Mouse (Mus musculus): Measurements from ENCODE around the gene Prok1. TPM values are rescaled to one million over a fixed set of nuclear protein-coding genes. Genes with fewer than 3 reads are reported as not detected.

Gene Prok1
- total and polyA plus RNA-seq, 3 experiments = 0.04 to 0.11 TPM; not detected in 1

GRCm38 (mm10) chr3:107257924-107258323, 18.4 kb upstream of the Prok1 start:
- Histone ChIP-seq H3K4me1 (ENCODE audit: insufficient read depth, low read depth, low read length) (no peaks in the 10 kb centered on the region), H3K9me3 (replicated peaks) (no peaks in the 10 kb centered on the region), H3K27me3 (ENCODE audit: insufficient read depth, low read length) (peaks cover 21% of the 10 kb centered on the region), H3K36me3 (replicated peaks) (no peaks in the 10 kb centered on the region), H3K4me3 (ENCODE audit: low read depth, low read length) (no peak overlapping the region)
- ATAC-seq (ENCODE audit: extremely low read depth, insufficient number of reproducible peaks, low FRiP score, poor library complexity, severe bottlenecking) (no peak), DNase-seq (ENCODE audit: low spot score) (no peak)
- no peak for TF ChIP-seq POLR2AphosphoS5 (IDR thresholded peaks at IDR 0.05; ENCODE audit: insufficient replicate concordance, low read depth, low read length)
- no peak for TF ChIP-seq TAL1 (conservative IDR thresholded peaks at IDR 0.05; ENCODE audit: low read depth, low read length)
- no peak for TF ChIP-seq GATA1 (IDR thresholded peaks at IDR 0.05; ENCODE audit: borderline replicate concordance, low read length)
- TF ChIP-seq GATA2 (IDR thresholded peaks at IDR 0.05; ENCODE audit: borderline replicate concordance, low read depth, low read length) = no peak
- TF ChIP-seq CTCF (IDR thresholded peaks at IDR 0.05; ENCODE audit: low read depth, low read length) = no peak

- no peaks in the 10 kb centered on the region for H3K9me3 ChIP-seq (replicated peaks)
- no peak for TF ChIP-seq GATA1 (IDR thresholded peaks at IDR 0.05; ENCODE audit: borderline replicate concordance, low read length)
- no peak for TF ChIP-seq GATA2 (IDR thresholded peaks at IDR 0.05; ENCODE audit: borderline replicate concordance, low read depth, low read length)
- no peak for TF ChIP-seq TAL1 (conservative IDR thresholded peaks at IDR 0.05; ENCODE audit: low read depth, low read length)
- TF ChIP-seq POLR2AphosphoS5 (IDR thresholded peaks at IDR 0.05; ENCODE audit: insufficient replicate concordance, low read depth, low read length) = no peak
- TF ChIP-seq CTCF (IDR thresholded peaks at IDR 0.05; ENCODE audit: low read depth, low read length) = no peak
- H3K4me1 ChIP-seq (ENCODE audit: insufficient read depth, low read depth, low read length) = no peaks in the 10 kb centered on the region
- DNase-seq (ENCODE audit: low spot score) = no peak
- no peak overlapping the region for H3K4me3 ChIP-seq (ENCODE audit: low read depth, low read length)
- H3K36me3 ChIP-seq (replicated peaks) = no peaks in the 10 kb centered on the region
- no peak for ATAC-seq (ENCODE audit: extremely low read depth, insufficient number of reproducible peaks, low FRiP score, poor library complexity, severe bottlenecking)
- peaks cover 22% of the 10 kb centered on the region for H3K27me3 ChIP-seq (ENCODE audit: insufficient read depth, low read length)
Measured at GRCm38 (mm10) chr3:107256724-107257123, 17.2 kb upstream of the Prok1 start.

- ATAC-seq (ENCODE audit: extremely low read depth, insufficient number of reproducible peaks, low FRiP score, poor library complexity, severe bottlenecking) (no peak), DNase-seq (ENCODE audit: low spot score) (no peak)
- TF ChIP-seq CTCF (IDR thresholded peaks at IDR 0.05; ENCODE audit: low read depth, low read length) (no peak), POLR2AphosphoS5 (IDR thresholded peaks at IDR 0.05; ENCODE audit: insufficient replicate concordance, low read depth, low read length) (no peak), TAL1 (conservative IDR thresholded peaks at IDR 0.05; ENCODE audit: low read depth, low read length) (no peak), GATA2 (IDR thresholded peaks at IDR 0.05; ENCODE audit: borderline replicate concordance, low read depth, low read length) (no peak), GATA1 (IDR thresholded peaks at IDR 0.05; ENCODE audit: borderline replicate concordance, low read length) (no peak)
- H3K4me3 ChIP-seq (ENCODE audit: low read depth, low read length) = no peak overlapping the region
- H3K9me3 ChIP-seq (replicated peaks) = no peaks in the 10 kb centered on the region
- no peaks in the 10 kb centered on the region for H3K4me1 ChIP-seq (ENCODE audit: insufficient read depth, low read depth, low read length)
- H3K36me3 ChIP-seq (replicated peaks) = no peaks in the 10 kb centered on the region
- H3K27me3 ChIP-seq (ENCODE audit: insufficient read depth, low read length) = peaks cover 21% of the 10 kb centered on the region
Measured at GRCm38 (mm10) chr3:107255992-107256391, 16.5 kb upstream of the Prok1 start.

GRCm38 (mm10) chr3:107253925-107254324, 14.4 kb upstream of the Prok1 start:
- no peaks in the 10 kb centered on the region for H3K9me3 ChIP-seq (replicated peaks)
- no peak for TF ChIP-seq GATA1 (IDR thresholded peaks at IDR 0.05; ENCODE audit: borderline replicate concordance, low read length)
- TF ChIP-seq POLR2AphosphoS5 (IDR thresholded peaks at IDR 0.05; ENCODE audit: insufficient replicate concordance, low read depth, low read length) = no peak
- no peak overlapping the region for H3K4me3 ChIP-seq (ENCODE audit: low read depth, low read length)
- H3K36me3 ChIP-seq (replicated peaks) = no peaks in the 10 kb centered on the region
- no peak for DNase-seq (ENCODE audit: low spot score)
- no peaks in the 10 kb centered on the region for H3K4me1 ChIP-seq (ENCODE audit: insufficient read depth, low read depth, low read length)
- H3K27me3 ChIP-seq (ENCODE audit: insufficient read depth, low read length) = peaks cover 23% of the 10 kb centered on the region
- ATAC-seq (ENCODE audit: extremely low read depth, insufficient number of reproducible peaks, low FRiP score, poor library complexity, severe bottlenecking) = no peak

- Histone ChIP-seq H3K4me3 (ENCODE audit: low read depth, low read length) (no peak overlapping the region), H3K4me1 (ENCODE audit: insufficient read depth, low read depth, low read length) (no peaks in the 10 kb centered on the region), H3K36me3 (replicated peaks) (no peaks in the 10 kb centered on the region), H3K9me3 (replicated peaks) (no peaks in the 10 kb centered on the region), H3K27me3 (ENCODE audit: insufficient read depth, low read length) (peaks cover 35% of the 10 kb centered on the region)
- DNase-seq (ENCODE audit: low spot score) = no peak
- ATAC-seq (ENCODE audit: extremely low read depth, insufficient number of reproducible peaks, low FRiP score, poor library complexity, severe bottlenecking) = no peak
- TF ChIP-seq GATA2 (IDR thresholded peaks at IDR 0.05; ENCODE audit: borderline replicate concordance, low read depth, low read length) (no peak), GATA1 (IDR thresholded peaks at IDR 0.05; ENCODE audit: borderline replicate concordance, low read length) (no peak), TAL1 (conservative IDR thresholded peaks at IDR 0.05; ENCODE audit: low read depth, low read length) (no peak), CTCF (IDR thresholded peaks at IDR 0.05; ENCODE audit: low read depth, low read length) (no peak), POLR2AphosphoS5 (IDR thresholded peaks at IDR 0.05; ENCODE audit: insufficient replicate concordance, low read depth, low read length) (no peak)
Measured at GRCm38 (mm10) chr3:107252035-107252434, 12.5 kb upstream of the Prok1 start.

DNA sequence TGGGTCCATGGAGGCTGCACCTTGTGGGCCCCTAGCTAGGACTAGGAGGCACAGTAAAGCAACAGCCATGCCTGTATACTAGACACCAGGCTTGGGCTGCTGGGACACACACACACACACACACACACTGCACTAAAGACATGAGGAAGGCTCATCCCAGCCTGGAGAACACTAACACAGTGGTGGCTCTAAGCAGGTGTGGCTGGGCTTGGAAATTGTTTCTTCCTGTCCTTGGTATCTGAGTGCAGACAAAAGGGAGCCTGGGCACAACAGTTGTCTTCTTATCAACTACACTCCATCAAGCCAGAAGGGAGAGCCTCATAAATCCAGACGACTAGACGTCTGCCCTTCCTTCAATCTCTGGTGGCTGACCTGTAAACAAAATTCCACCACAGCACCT, 10.8 kb upstream of the Prok1 start:
- peaks cover 38% of the 10 kb centered on the region for H3K27me3 ChIP-seq (ENCODE audit: insufficient read depth, low read length)
- no peaks in the 10 kb centered on the region for H3K9me3 ChIP-seq (replicated peaks)
- no peaks in the 10 kb centered on the region for H3K36me3 ChIP-seq (replicated peaks)
- no peak overlapping the region for H3K4me3 ChIP-seq (ENCODE audit: low read depth, low read length)
- DNase-seq (ENCODE audit: low spot score) = no peak
- TF ChIP-seq GATA2 (IDR thresholded peaks at IDR 0.05; ENCODE audit: borderline replicate concordance, low read depth, low read length) (no peak), CTCF (IDR thresholded peaks at IDR 0.05; ENCODE audit: low read depth, low read length) (no peak), TAL1 (conservative IDR thresholded peaks at IDR 0.05; ENCODE audit: low read depth, low read length) (no peak), POLR2AphosphoS5 (IDR thresholded peaks at IDR 0.05; ENCODE audit: insufficient replicate concordance, low read depth, low read length) (no peak), GATA1 (IDR thresholded peaks at IDR 0.05; ENCODE audit: borderline replicate concordance, low read length) (no peak)
- ATAC-seq (ENCODE audit: extremely low read depth, insufficient number of reproducible peaks, low FRiP score, poor library complexity, severe bottlenecking) = no peak
- no peaks in the 10 kb centered on the region for H3K4me1 ChIP-seq (ENCODE audit: insufficient read depth, low read depth, low read length)

- Histone ChIP-seq H3K4me1 (ENCODE audit: insufficient read depth, low read depth, low read length) (no peaks in the 10 kb centered on the region), H3K36me3 (replicated peaks) (no peaks in the 10 kb centered on the region), H3K4me3 (ENCODE audit: low read depth, low read length) (no peak overlapping the region), H3K9me3 (replicated peaks) (no peaks in the 10 kb centered on the region), H3K27me3 (ENCODE audit: insufficient read depth, low read length) (peaks cover 50% of the 10 kb centered on the region)
- ATAC-seq (ENCODE audit: extremely low read depth, insufficient number of reproducible peaks, low FRiP score, poor library complexity, severe bottlenecking) (no peak), DNase-seq (ENCODE audit: low spot score) (no peak)
- TF ChIP-seq GATA2 (IDR thresholded peaks at IDR 0.05; ENCODE audit: borderline replicate concordance, low read depth, low read length) (no peak), TAL1 (conservative IDR thresholded peaks at IDR 0.05; ENCODE audit: low read depth, low read length) (no peak), POLR2AphosphoS5 (IDR thresholded peaks at IDR 0.05; ENCODE audit: insufficient replicate concordance, low read depth, low read length) (no peak), GATA1 (IDR thresholded peaks at IDR 0.05; ENCODE audit: borderline replicate concordance, low read length) (no peak)
Measured at GRCm38 (mm10) chr3:107249042-107249441, 9.5 kb upstream of the Prok1 start.

Data from G1E (cell line).